Mouse (Mus musculus) olfactory bulb, adult 2 months (tissue): ENCODE measurements around the gene AL732309.1.
"Not testable (repeated sequence)": the region's sequence is repeated elsewhere in the genome, so short reads cannot be mapped to it uniquely, and the experiment has no call there.

Experiments
- CTCF ChIP-seq: fragments of 200-500 bp; IDR thresholded peaks from 2 replicates; pipeline ENCODE4 v1.5.1; 2012; ENCODE audit warnings: low read depth, mild to moderate bottlenecking, low read length, moderate library complexity; ENCODE audit not compliant: insufficient read depth
- POLR2A ChIP-seq: fragments of 200-500 bp; IDR thresholded peaks from 2 replicates; pipeline ENCODE4 v1.6.1; 2012; ENCODE audit warnings: mild to moderate bottlenecking, low read depth, low read length, moderate library complexity; ENCODE audit not compliant: insufficient read depth

GRCm38 (mm10) chr2:25256443-25257109, 9.9 kb upstream of the AL732309.1 start:
- not testable (repeated sequence) for TF ChIP-seq CTCF, POLR2A
